Mouse (Mus musculus) cerebellum, postnatal 25 days (tissue): ENCODE results near the gene Ebf1.

Experiments used
- DNase-seq, 2 experiments: peaks; one replicate each; pipeline ENCODE4 v3.0.0; 2021; ENCODE audit warnings: mixed read lengths in 2 of 2

Ebf1 gene

GRCm38 (mm10) chr11:44705811-44706210 lies 88.7 kb downstream of the Ebf1 start:
- no peak for DNase-seq

GRCm38 (mm10) chr11:44706386-44706785 lies 89.3 kb downstream of the Ebf1 start:
- DNase-seq: no peak

GRCm38 (mm10) chr11:44707381-44708289 lies 90.5 kb downstream of the Ebf1 start:
- DNase-seq: no peak

DNA sequence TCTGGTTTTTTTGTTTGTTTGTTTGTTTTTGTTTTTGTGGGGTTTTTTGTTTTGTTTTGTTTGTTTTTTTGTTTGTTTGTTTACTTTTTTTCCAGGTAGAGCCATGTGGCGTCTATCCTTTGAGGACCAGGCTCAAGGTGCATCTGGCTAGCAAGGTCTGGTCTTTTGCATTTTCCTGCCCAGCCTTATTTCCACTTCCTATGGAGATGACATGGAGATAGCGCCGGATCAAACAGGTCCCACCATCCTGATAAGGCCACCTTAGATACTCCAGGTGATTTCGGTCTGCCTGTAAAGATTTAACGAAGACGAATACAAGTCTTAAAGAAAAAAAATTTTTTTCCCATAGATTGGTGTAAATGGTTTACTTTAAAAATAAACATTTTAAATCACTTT lies 91.2 kb downstream of the Ebf1 start:
- DNase-seq: no peak

DNA sequence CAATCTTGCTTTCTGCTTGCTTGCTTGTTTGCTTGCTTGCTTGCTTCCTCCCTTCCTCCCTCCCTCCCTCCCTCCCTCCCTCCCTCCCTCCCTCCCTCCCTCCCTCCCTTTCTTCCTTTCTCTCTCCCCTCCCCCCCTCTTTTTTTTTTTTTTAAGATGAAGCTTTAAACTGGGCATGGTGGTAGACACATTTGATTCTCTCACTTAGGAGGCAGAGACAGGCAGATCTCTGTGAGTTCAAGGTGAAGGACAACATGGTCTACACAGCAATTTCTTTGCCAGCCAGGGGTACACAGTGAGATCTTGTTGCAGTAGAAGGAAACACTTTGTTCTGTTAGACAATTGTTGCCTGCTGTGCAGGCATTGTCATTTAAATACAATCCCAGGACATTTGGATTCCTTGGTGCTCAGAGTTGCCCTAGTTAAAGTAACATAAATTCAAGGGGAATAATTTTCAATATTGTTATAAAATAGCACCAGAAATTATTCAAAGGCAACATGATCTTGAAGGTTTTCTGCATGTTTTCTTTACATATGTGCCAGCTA lies 92.0 kb downstream of the Ebf1 start:
- no peak for DNase-seq

DNA sequence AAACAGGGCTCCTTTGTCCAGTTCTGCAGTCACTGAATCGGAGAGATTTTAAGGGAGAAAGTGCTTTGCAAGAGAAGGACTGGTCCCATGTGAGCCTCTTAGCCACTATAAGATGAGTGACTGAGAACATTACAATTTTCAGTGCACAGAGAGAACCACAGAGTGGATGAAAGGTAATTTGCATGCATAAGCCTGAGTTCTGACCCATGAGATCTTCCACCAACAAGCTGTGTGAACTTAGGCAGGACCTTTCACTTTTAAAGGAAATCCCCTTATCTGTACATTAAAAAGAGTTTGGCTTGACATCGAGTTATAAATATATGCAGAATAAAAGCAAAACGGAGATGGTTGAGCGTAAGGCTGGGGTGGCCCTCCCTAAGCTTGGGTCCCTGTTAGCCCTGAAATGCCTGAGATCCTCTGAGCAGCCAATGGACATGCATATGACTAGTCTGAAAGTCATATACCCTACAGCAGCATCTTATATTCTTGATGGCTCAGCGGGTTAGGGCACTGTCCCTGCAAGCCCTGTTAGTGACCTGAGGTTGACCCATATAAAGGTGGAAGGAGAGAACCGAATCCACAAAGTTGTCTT lies 92.8 kb downstream of the Ebf1 start:
- DNase-seq: no peak

- no peak for DNase-seq
These were observed 93.7 kb downstream of the Ebf1 start for GRCm38 (mm10) chr11:44710861-44711260.

DNA sequence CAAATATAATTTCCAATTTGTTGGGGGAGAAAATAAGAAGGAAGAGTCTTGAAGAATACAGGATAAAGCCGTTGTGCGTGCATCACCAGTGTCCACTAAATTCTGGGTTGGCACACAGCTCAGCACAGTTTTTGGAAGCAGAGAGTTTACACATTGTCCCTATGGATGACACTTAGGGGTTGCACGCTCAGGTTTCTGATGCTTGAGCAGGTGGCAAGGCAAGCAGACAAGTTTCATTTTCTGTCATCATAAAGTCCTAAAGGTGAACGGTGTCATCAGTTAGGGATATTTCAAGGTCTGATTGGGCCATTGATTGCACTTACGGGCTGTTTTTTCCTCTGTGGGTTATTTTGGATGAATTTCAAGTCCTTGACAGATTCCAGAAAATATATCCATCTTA lies 97.1 kb downstream of the Ebf1 start:
- no peak for DNase-seq

DNA sequence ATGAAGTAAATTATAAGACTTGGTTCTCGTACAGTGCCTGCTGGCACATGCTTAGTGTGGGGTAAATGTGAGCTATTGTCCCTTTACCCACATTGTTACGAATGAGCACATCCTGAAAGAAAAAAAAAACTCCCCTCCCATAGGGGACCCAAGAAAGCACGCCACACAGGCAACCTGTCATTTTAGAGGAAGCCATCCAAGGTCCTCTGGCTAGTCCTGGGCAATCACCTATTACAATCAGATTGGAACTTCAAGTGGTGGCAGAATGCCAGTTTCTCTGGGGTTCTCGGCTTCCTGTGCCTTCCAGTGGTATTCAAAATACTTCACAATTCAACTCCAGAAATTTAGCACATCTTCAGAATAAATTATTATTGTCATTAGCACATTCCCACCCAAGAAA lies 98.7 kb downstream of the Ebf1 start:
- peak in 1 of 2 experiments; percentile 22 for DNase-seq

DNA sequence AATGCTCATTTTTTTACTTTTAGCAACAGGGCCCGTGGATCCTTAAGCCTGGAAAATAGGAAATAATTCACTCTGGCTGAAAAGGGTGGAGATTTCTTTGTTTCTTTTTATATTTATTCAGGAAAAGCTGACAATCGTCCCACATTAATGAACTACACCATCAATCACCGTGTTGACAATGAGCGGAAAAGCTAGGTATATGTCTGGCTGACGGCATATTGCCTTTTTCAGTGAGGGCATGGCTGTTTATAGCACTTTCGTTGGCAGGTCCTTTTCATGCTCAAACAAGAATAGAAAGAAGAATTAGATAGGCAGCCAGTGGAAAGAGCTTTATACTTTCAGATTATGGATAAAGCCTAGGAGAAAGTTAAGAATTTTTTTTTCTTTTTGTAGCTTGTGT lies 99.8 kb downstream of the Ebf1 start:
- DNase-seq: no peak

GRCm38 (mm10) chr11:44717636-44718035 lies 100.5 kb downstream of the Ebf1 start:
- no peak for DNase-seq

GRCm38 (mm10) chr11:44721976-44722375 lies 104.9 kb downstream of the Ebf1 start:
- no peak for DNase-seq

- no peak for DNase-seq
These were observed 106.9 kb downstream of the Ebf1 start for GRCm38 (mm10) chr11:44723950-44724502.

DNA sequence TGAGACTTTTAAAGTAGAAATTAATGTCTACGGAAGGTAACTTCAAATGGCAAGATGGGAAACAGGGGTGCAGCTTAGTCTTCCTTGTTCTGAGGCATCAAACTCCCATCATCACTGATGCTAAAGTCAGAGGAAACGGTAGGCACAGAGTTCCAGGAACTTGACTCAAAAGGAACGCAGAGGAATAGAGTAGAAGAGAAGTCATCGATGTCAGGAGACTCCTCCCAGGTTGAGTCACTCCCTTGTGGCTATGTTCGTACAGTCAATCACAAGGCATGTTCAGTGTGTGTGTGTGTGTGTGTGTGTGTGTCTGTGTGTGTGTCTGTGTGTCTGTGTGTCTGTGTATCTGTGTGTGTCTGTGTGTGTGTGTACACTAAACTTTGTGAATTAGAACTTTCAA lies 108.6 kb downstream of the Ebf1 start:
- no peak for DNase-seq

DNA sequence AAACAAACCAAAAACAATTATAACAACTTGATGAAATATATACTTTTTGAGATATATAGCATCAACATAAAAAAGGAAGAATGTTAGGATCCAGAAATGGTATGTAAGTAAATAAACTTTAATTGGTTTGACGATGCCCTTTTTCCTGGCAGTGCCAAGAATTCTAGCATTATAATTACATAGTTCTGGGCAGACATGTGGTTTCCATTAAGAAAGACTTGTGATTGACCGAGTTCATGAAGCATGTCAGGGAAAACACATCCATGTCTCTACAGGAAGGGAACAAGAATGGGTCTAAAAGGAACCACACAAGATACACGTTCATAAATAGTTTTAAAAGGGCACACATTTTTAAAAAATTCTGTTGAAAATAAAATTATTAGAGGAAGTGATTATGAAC lies 110.3 kb downstream of the Ebf1 start:
- no peak for DNase-seq

DNA sequence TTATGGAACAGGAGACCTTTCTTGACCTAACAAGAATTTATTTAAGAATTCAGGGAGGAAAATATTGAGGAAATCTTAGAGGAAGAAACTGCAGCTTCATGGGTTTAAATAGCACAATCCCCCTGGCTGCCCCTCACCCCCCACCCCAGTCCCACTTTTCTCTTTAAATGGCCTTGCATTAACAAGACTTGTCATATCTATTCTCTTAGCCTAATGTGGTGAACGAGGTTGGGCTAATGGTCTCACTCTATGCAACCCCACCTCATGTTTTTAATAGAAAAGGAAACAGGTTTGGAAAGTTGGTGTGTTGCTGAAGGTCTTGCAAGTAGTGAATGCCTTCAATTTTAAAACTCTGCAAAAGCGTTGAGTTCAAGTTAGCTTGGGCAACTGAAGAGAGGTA lies 110.7 kb downstream of the Ebf1 start:
- no peak for DNase-seq

DNA sequence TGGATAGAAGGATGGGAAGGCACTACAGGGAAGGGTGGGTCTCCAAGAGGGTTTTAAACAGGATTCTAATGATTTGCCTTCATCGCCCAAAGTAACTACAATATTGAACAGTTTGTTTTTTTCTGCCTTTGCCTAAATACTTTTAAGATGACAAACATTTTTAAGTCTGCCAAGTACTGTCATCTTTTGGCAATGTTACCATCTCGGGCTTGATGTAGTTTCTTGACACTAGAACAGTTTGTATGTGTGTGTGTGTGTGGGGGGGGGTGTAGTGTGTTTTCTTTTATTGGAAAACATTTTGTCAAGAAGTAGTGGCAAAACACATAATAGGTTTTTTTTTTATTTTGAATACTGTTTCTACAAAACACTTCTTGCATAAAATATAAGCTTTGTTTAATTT lies 111.2 kb downstream of the Ebf1 start:
- DNase-seq: no peak

DNA sequence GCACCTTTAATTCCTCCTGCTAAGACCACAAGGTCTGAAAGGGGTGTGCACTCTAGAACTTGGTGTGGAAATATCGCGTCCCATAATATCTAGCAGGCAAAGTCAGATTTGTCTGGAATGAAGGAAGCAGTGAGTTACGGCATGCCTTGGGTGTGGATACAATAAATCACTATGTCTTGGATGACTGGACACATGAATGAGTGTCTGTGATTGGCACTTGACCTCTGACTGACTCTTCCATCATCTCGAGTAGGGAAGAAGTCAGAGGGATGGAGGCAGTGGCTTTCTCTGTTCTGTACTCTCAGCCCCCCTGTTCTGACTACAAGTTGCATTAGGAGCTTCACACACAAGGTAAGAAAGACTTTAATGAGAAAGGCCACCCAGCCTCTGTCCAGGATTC lies 112.8 kb downstream of the Ebf1 start:
- DNase-seq: no peak

DNA sequence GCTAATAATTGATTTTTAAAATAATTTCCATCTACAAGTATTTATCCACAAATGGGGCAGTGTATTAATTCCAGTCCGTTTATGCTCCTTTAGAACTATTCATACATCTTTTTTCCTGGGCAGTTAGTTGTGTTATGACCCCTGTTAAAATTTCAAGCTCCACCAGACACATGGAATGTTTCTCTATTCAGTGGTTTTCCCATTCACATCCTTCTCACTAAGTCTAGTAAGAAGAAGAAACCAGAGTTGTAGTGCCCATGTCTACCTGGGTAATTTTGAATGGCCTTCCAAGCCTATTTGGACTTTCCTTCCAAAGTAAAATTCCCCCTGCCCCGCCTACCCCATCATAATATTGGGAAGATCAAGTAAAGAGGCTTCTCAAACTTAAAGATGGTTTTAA lies 114.6 kb downstream of the Ebf1 start:
- no peak for DNase-seq

DNA sequence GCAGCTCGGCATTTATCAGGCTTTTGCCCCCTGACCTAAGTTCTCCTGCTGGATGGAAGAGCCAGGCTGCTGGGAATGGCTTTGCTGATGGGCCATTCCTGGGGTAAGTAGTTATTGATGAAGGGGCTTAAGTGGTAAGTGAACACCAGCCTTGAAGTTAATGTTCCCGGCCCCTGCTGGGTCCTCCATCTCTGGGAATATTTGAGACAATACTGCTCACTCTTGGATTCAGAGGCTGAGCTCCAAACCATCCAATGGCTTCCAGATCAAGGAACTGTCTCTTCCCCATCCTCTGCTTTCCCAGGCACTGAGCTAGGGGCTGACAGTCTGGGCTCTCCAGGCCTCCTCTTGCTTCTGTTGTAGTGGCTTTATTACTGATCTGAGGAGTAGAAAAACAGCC lies 116.2 kb downstream of the Ebf1 start:
- no peak for DNase-seq

DNA sequence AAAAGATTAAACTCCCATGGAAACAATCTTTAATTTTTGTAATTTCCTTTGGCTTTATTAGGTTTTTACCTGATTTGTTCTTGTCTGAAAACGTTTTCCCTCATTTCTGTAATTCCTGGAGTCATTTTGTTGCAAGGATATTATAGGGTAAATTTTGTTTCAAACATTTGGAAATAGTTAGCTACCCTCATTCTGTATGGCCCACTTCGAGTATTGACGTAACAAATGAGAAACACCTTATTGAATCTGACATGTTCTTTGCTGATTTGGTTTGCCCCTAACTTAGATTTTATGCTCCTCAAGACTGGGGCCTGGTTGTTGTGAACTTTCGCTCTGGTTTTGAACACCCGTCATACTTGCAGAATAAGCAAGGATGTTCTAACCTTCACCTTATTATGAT lies 120.9 kb downstream of the Ebf1 start:
- DNase-seq: no peak

GRCm38 (mm10) chr11:44738820-44739219 lies 121.7 kb downstream of the Ebf1 start:
- peak; percentile 59 to 68 for DNase-seq

DNA sequence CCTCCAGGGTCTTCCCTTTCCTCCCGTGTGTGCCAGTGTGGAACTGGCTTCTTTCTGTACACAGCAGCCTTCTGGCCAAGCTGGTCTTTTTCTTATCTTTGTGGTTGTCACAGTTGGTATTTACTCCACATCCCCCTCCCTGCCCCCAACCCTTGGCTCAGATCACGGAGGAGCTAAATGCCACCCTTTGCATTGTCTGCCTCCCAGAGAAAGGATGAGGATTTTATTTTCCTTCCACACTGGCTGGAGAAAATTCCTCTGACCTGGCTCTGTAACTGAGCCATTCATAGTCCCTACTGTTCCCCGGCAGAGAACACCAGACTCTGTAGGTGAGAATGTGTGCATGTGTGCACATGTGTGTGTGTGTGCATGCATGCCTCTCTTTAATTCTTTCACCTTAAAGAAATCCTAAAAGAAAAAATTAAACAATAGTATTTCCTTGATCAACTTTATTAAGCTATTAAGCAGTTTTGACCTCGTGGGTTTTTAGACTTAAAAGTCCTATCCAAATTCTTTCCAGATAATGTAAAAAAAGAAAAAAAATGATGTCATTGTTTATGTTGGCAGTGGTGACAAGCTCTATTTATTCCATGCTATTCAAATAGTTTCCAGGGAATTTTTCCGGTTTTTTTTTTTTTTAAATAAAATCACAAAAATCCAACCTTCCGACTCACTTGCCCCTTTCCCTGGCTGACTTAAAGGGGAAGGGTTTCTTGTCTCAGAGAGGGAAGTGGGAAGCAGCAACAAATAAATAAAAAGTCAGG lies 123.3 kb downstream of the Ebf1 start:
- DNase-seq: peak; percentile 17 to 25
